Mouse (Mus musculus) heart, embryonic 15.5 days (tissue): ENCODE results near the gene Ptprt. TPM values are rescaled to one million over a fixed set of nuclear protein-coding genes. Genes with fewer than 3 reads are reported as not detected.
A peak's percentile ranks its signal among the peaks of the same experiment; 100 is the strongest.

Source experiments
- ATAC-seq: fragments of 200-750 bp; cut with Nextera tagmentation; replicated peaks from 2 replicates; pipeline ENCODE4 v1.8.0; 2017; ENCODE audit warnings: low read depth, moderate TSS enrichment; ENCODE audit not compliant: insufficient number of reproducible peaks, insufficient read depth, low FRiP score
- H3K27ac ChIP-seq: fragments of 300-500 bp; sonication (generic); 2 replicates; pipeline ENCODE4 v1.5.1; 2015; ENCODE audit warnings: mild to moderate bottlenecking, inconsistent platforms
- H3K27me3 ChIP-seq: fragments of 300-500 bp; sonication (generic); 2 replicates; pipeline ENCODE4 v1.6.1; 2015; ENCODE audit warnings: inconsistent platforms
- H3K36me3 ChIP-seq: fragments of 300-500 bp; sonication (generic); 2 replicates; pipeline ENCODE4 v1.6.1; 2015; ENCODE audit warnings: mild to moderate bottlenecking, inconsistent platforms
- H3K4me1 ChIP-seq: fragments of 300-500 bp; sonication (generic); replicated peaks from 2 replicates; pipeline ENCODE4 v1.6.1; 2015; ENCODE audit warnings: inconsistent platforms
- H3K4me2 ChIP-seq: fragments of 300-500 bp; sonication (generic); 2 replicates; pipeline ENCODE4 v1.6.1; 2015; ENCODE audit warnings: inconsistent platforms, mild to moderate bottlenecking, moderate library complexity
- H3K4me3 ChIP-seq: fragments of 300-500 bp; sonication (generic); 2 replicates; pipeline ENCODE4 v1.5.1; 2015; ENCODE audit warnings: mild to moderate bottlenecking, inconsistent platforms
- H3K9ac ChIP-seq: fragments of 300-500 bp; sonication (generic); 2 replicates; pipeline ENCODE4 v1.6.1; 2015; ENCODE audit warnings: mild to moderate bottlenecking, inconsistent platforms
- H3K9me3 ChIP-seq: fragments of 300-500 bp; sonication (generic); replicated peaks from 2 replicates; pipeline ENCODE4 v1.6.1; 2016; ENCODE audit warnings: inconsistent platforms
- WGBS: fragments of 180-500 bp; shearing (Covaris S2); methylation state at CpG from one replicate; pipeline ENCODE4 v1.1.7; 2015; ENCODE audit warnings: mixed read lengths; 5-methylcytosine and 5-hydroxymethylcytosine counted together
- polyA plus RNA-seq: library from polyadenylated mRNA; unstranded; fragments of >200 nt; fragmentation: Nextera tagmentation; extraction: Ambion mirVana; gene quantifications from 2 replicates; pipeline ENCODE4 v1.2.1, GENCODE M21; 2015

Gene Ptprt
- 0.13 and 0.52 TPM in 2 replicates for polyA plus RNA-seq

GRCm38 (mm10) chr2:162660941-162661386 lies at the start of gene Ptprt:
Gene Ptprt, minus strand, starts transcription at chr2:162661147.
- H3K4me2 ChIP-seq, result peak within 1 kb of the TSS; percentile 96
- no peak within 1 kb of the TSS for H3K27ac ChIP-seq
- peaks cover 70% of the 10 kb centered on the region for H3K27me3 ChIP-seq
- under 1% methylated on average over 61 of the region's 73 CpGs for WGBS
- peak within 1 kb of the TSS; percentile 40 for H3K9ac ChIP-seq
- H3K4me3 ChIP-seq, result peak within 1 kb of the TSS; percentile 56
- ATAC-seq, result 0 out of 2 replicates have a peak, but pooled peaks have one; percentile 28
- H3K4me1 ChIP-seq, result peaks cover 25% of the 10 kb centered on the region
- H3K9me3 ChIP-seq, result no peaks in the 10 kb centered on the region
- H3K36me3 ChIP-seq, result no peaks in the 10 kb centered on the region

GRCm38 (mm10) chr2:162710443-162710842 lies 49.5 kb upstream of the Ptprt start:
- ATAC-seq, result no peak
- no peak overlapping the region for H3K4me3 ChIP-seq
- H3K27ac ChIP-seq, result no peak overlapping the region
- no peaks in the 10 kb centered on the region for H3K36me3 ChIP-seq
- H3K9ac ChIP-seq, result no peak overlapping the region
- no peak overlapping the region for H3K4me2 ChIP-seq
- H3K27me3 ChIP-seq, result no peaks in the 10 kb centered on the region
- no peaks in the 10 kb centered on the region for H3K4me1 ChIP-seq
- H3K9me3 ChIP-seq, result no peaks in the 10 kb centered on the region
- 59% methylated on average over 2 of the region's 2 CpGs for WGBS

GRCm38 (mm10) chr2:162699691-162700090 lies 38.7 kb upstream of the Ptprt start:
- Histone ChIP-seq H3K4me3 (no peak overlapping the region), H3K4me1 (peaks cover 14% of the 10 kb centered on the region), H3K27me3 (no peaks in the 10 kb centered on the region), H3K27ac (no peak overlapping the region), H3K36me3 (no peaks in the 10 kb centered on the region), H3K4me2 (no peak overlapping the region), H3K9me3 (no peaks in the 10 kb centered on the region), H3K9ac (no peak overlapping the region)
- WGBS, result 66% methylated on average over 3 of the region's 3 CpGs
- no peak for ATAC-seq

GRCm38 (mm10) chr2:162699036-162699435 lies 38.1 kb upstream of the Ptprt start:
- Histone ChIP-seq H3K36me3 (no peaks in the 10 kb centered on the region), H3K4me2 (no peak overlapping the region)

GRCm38 (mm10) chr2:162698068-162698467 lies 37.1 kb upstream of the Ptprt start:
- Histone ChIP-seq H3K9ac (no peak overlapping the region), H3K4me1 (peaks cover 14% of the 10 kb centered on the region), H3K4me2 (peak overlapping the region; percentile 29; the same call in 1 of the 2 replicates), H3K9me3 (no peaks in the 10 kb centered on the region), H3K36me3 (no peaks in the 10 kb centered on the region), H3K4me3 (no peak overlapping the region), H3K27me3 (no peaks in the 10 kb centered on the region), H3K27ac (no peak overlapping the region)
- 46% methylated on average over 8 of the region's 8 CpGs for whole genome bisulfite sequencing
- ATAC-seq, result 0 out of 2 replicates have a peak, but pooled peaks have one; percentile 7

More at GRCm38 (mm10) chr2:162699036-162699435, 38.1 kb upstream of the Ptprt start:
- Histone ChIP-seq H3K9ac (no peak overlapping the region), H3K27ac (no peak overlapping the region), H3K4me1 (peaks cover 14% of the 10 kb centered on the region), H3K4me3 (no peak overlapping the region), H3K27me3 (no peaks in the 10 kb centered on the region), H3K9me3 (no peaks in the 10 kb centered on the region)
- ATAC-seq, result no peak

- no peaks in the 10 kb centered on the region for H3K9me3 ChIP-seq
- H3K9ac ChIP-seq, result no peak overlapping the region
- no peaks in the 10 kb centered on the region for H3K27me3 ChIP-seq
- no peak overlapping the region for H3K4me3 ChIP-seq
- H3K4me2 ChIP-seq, result no peak overlapping the region
- 74% methylated on average over 10 of the region's 10 CpGs for WGBS
- H3K27ac ChIP-seq, result no peak overlapping the region
- H3K36me3 ChIP-seq, result no peaks in the 10 kb centered on the region
- ATAC-seq, result no peak
- peaks cover 14% of the 10 kb centered on the region for H3K4me1 ChIP-seq
Measured at GRCm38 (mm10) chr2:162697151-162697550, 36.2 kb upstream of the Ptprt start.

- H3K4me2 ChIP-seq, result no peak overlapping the region
- H3K9ac ChIP-seq, result no peak overlapping the region
- no peaks in the 10 kb centered on the region for H3K9me3 ChIP-seq
- H3K4me1 ChIP-seq, result peaks cover under 1% of the 10 kb centered on the region; the same call in 1 of the 2 replicates
- H3K36me3 ChIP-seq, result no peaks in the 10 kb centered on the region
- no peak overlapping the region for H3K4me3 ChIP-seq
- ATAC-seq, result no peak
- no peaks in the 10 kb centered on the region for H3K27me3 ChIP-seq
- 90% methylated on average over 12 of the region's 12 CpGs for WGBS
- H3K27ac ChIP-seq, result no peak overlapping the region
Measured at GRCm38 (mm10) chr2:162692143-162692542, 31.2 kb upstream of the Ptprt start.

GRCm38 (mm10) chr2:162682674-162683073 lies 21.7 kb upstream of the Ptprt start:
- ATAC-seq, result no peak
- Histone ChIP-seq H3K4me1 (no peaks in the 10 kb centered on the region), H3K9ac (no peak overlapping the region), H3K27me3 (no peaks in the 10 kb centered on the region), H3K36me3 (no peaks in the 10 kb centered on the region), H3K4me2 (no peak overlapping the region), H3K9me3 (no peaks in the 10 kb centered on the region), H3K4me3 (no peak overlapping the region), H3K27ac (no peak overlapping the region)
- WGBS, result 12% methylated on average over 6 of the region's 6 CpGs

- Histone ChIP-seq H3K4me2 (no peak overlapping the region), H3K9ac (no peak overlapping the region), H3K9me3 (no peaks in the 10 kb centered on the region), H3K4me1 (peaks cover 25% of the 10 kb centered on the region), H3K36me3 (no peaks in the 10 kb centered on the region), H3K27ac (no peak overlapping the region), H3K27me3 (peaks cover 60% of the 10 kb centered on the region), H3K4me3 (no peak overlapping the region)
- WGBS, result 25% methylated on average over 1 of the region's 1 CpGs
- ATAC-seq, result no peak
Measured at GRCm38 (mm10) chr2:162662431-162662970, 1.6 kb upstream of the Ptprt start.

- peaks cover 25% of the 10 kb centered on the region for H3K4me1 ChIP-seq
- no peak overlapping the region for H3K4me3 ChIP-seq
- H3K9ac ChIP-seq, result no peak overlapping the region
- peaks cover 67% of the 10 kb centered on the region for H3K27me3 ChIP-seq
- ATAC-seq, result no peak
- H3K27ac ChIP-seq, result no peak overlapping the region
- H3K36me3 ChIP-seq, result no peaks in the 10 kb centered on the region
- 11% methylated on average over 4 of the region's 4 CpGs for WGBS
- no peaks in the 10 kb centered on the region for H3K9me3 ChIP-seq
- peak overlapping the region; percentile 96 for H3K4me2 ChIP-seq
Measured at GRCm38 (mm10) chr2:162661733-162662132, 786 bp upstream of the Ptprt start.

GRCm38 (mm10) chr2:162660231-162660940 lies 561 bp downstream of the Ptprt start:
- under 1% methylated on average over 52 of the region's 57 CpGs for WGBS
- Histone ChIP-seq H3K36me3 (no peaks in the 10 kb centered on the region), H3K4me2 (peak overlapping the region; percentile 96), H3K9ac (peak overlapping the region; percentile 40), H3K4me1 (peaks cover 25% of the 10 kb centered on the region), H3K27ac (no peak overlapping the region), H3K27me3 (peaks cover 74% of the 10 kb centered on the region), H3K4me3 (peak overlapping the region; percentile 56), H3K9me3 (no peaks in the 10 kb centered on the region)
- ATAC-seq, result 0 out of 2 replicates have a peak, but pooled peaks have one; percentile 24
